Mouse (Mus musculus): ENCODE results near the gene Xylt1.

Xylt1 gene

GRCm38 (mm10) chr7:117484589-117484988, 103.8 kb downstream of the Xylt1 start:
- no peak for DNase-seq

- no peak for DNase-seq
Measured at GRCm38 (mm10) chr7:117484989-117485536, 104.3 kb downstream of the Xylt1 start.

GRCm38 (mm10) chr7:117486425-117487172, 105.8 kb downstream of the Xylt1 start:
- DNase-seq = no peak

- no peak for DNase-seq
Measured at GRCm38 (mm10) chr7:117487173-117487490, 106.4 kb downstream of the Xylt1 start.

DNA sequence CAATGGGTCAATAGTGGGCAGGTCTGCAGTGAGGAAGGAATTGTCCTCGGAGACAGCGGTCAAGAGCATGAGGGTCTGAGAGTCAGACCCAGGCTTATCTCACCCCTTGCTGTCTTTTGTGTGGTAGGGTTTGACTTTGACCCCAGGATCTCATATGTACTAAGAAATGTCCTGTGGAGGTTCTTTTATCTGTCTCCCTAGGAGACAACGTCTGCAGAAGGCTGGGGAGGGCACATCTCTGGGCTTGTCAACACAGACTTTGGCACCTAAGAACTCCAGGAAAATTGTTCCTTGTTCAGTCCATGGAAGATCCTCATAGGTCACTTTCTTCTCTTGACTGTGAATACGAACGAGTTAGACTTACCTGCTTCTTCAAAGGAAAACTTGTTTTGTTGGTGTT, 109.2 kb downstream of the Xylt1 start:
- DNase-seq = no peak

DNA sequence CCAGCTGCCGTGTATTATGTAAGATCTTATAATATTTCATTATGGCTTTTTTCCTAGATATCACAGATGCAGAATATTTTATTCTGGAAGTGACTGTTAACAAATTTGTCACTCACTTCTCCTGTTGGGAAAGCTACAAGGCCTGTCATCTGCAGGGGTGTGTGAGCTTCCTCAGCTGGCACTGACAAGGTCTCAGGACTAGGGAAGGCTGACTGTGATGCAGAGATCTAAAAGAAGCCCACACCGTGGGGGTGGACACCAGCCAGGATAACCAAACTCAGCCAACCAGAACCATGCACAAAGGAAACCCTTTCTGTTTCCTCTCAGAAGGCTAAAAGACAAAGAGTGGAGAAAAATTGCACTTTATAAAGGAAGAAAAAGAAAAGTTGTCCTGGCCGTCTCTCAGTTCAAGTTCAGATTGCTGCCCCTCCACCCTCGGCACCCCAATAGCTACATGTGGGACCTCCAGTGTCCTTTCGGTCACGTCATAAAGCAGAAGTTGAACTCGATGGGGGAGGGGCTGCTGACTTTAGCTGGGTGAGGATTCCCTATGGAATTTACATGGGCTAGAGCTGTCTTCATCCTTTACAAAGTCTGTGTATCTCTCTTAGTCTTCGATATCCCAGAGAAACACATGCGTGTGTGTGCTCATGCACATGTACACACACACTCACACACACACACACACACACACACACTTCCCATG, 109.9 kb downstream of the Xylt1 start:
- no peak for DNase-seq

DNA sequence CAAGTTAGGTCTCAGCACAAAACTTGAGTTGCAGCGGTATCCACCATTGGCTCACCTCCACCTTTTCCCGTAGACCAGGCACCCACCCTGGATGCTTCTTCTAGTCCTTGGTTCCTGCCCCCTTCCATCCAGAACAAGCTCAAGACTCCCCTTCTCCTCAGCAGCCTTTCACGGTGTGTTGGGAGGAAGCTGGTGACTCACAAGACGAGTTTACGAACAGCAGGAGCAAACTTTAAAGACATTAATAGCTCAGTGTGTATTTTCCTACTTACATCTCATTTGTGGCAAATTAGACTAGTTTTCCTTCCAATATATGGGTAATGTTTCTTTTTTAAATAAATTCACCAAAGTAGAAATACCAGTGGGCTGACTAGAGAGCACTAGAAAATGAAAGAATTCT, 110.7 kb downstream of the Xylt1 start:
- DNase-seq = no peak

GRCm38 (mm10) chr7:117494210-117494609, 113.4 kb downstream of the Xylt1 start:
- peak; percentile 65 for DNase-seq

GRCm38 (mm10) chr7:117494618-117495310, 114.0 kb downstream of the Xylt1 start:
- DNase-seq = peak; percentile 64

DNA sequence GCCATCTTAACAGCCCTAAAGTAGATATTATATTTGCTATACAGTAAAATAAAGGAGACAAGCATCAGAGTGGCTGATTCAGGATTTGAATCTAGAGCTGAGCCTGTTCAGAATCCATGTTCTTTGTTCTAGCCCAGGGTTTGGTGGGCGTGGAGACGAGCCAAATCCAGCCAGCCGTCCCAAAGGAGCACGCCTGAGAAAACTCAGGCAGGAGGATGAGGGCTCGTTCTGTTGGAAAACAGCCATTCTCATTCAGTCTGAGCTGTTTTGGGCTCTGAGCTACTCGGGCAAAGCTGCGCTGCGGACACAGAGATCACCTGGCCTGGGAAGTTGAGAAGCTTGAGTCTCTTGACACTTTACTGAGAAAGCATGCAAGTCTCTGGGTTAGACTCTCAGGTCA, 115.0 kb downstream of the Xylt1 start:
- no peak for DNase-seq

DNA sequence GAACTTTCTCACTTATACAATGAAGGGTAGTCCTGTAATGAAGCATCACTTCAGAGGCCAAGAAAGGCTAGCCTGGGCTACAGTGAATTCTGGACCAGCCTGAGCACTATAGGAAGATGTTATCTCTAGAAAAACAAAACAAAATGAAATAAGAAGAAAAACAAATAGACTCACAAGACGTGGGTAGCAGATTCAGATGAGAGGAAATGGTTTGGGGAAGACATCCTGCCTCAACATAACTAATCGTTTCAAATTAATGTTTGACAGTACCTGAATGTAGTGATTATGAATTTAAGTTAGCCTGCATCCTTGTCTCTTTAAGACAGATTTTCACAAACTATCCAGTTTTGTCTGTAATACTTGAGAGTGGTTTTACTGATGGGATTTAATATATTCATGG, 117.4 kb downstream of the Xylt1 start:
- DNase-seq = no peak

- no peak for DNase-seq
Measured at GRCm38 (mm10) chr7:117501355-117502181, 120.8 kb downstream of the Xylt1 start.

GRCm38 (mm10) chr7:117502415-117502814, 121.6 kb downstream of the Xylt1 start:
- DNase-seq = no peak

- DNase-seq = no peak
Measured at GRCm38 (mm10) chr7:117503714-117504113, 122.9 kb downstream of the Xylt1 start.

DNA sequence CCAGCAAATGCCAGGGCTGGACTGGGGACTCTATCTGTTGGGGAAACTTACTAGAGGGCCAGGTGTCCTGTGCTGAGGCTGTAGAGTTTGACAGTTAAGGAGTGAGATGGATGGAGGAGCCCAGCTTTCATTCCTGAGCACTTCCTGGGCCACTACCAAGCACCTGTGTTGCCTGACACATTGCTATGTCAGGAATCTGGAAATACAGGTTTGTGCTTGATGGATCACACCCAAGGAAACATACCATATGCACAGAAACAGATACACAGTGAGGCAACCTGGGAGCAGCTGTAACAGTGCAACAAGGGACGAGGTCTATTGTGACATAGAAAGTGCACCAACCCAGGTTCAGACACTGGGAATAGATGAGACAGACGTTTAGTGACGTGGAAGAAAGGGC, 125.0 kb downstream of the Xylt1 start:
- no peak for DNase-seq

DNA sequence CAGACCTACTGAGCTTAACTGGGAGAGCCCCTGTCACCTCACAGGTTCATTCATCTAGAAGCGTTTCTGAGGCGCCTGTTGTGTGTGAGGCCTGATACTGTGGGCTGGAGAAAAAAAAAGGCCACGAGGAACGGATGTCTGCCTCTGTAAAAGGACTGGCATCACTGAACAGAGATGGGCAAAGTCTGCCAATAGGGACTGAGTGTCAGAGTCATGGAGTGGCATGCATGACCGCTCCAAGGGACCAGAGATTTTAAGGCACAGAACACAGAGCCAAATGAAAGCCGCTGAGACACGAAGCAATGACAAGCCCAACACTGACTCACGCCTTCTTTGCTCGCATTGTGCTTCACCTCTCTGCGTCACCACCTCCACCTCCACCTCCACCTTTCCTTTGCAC, 126.6 kb downstream of the Xylt1 start:
- DNase-seq = no peak

DNA sequence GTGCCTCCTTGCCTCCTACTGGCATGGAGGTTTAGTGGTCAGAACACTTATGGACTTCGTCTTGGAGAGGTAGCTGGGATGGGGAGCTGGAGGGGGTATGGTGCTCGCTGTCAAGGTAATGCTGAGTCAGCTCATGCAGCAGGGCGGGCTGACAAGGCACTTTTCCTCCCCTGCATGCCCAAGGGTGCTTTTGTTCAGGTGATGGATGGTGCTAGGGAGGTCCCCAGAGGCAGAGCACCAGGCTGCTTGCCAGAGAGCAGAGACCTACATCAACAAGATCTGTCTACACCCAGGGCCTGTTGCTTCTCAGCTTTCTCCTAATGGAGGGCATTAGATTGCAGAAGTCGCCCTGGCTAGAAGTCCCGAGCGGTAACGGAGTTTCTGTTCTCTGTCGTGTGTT, 127.3 kb downstream of the Xylt1 start:
- DNase-seq = no peak

GRCm38 (mm10) chr7:117510113-117510512, 129.3 kb downstream of the Xylt1 start:
- DNase-seq = no peak

- no peak for DNase-seq
Measured at GRCm38 (mm10) chr7:117512301-117512700, 131.5 kb downstream of the Xylt1 start.

- DNase-seq = no peak
Measured at GRCm38 (mm10) chr7:117515794-117516193, 135.0 kb downstream of the Xylt1 start.

GRCm38 (mm10) chr7:117516896-117517295, 136.1 kb downstream of the Xylt1 start:
- DNase-seq = no peak

DNA sequence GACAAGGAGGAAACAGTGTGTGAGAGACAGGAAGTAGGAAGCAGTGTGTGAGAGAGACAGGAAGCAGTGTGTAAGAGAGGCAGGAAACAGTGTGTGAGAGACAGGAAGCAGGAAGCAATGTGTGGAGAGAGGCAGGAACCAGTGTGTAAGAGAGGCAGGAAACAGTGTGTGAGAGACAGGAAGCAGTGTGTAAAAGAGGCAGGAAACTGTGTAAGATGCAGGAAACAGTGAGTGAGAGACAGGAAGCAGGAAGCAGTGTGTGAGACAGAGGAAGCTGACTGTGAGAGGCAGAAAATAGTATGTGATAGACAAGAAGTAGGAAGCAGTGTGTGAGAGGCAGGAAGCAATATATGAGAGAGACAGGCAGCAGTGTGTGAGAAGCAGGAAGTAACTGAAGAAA, 140.6 kb downstream of the Xylt1 start:
- no peak for DNase-seq

DNA sequence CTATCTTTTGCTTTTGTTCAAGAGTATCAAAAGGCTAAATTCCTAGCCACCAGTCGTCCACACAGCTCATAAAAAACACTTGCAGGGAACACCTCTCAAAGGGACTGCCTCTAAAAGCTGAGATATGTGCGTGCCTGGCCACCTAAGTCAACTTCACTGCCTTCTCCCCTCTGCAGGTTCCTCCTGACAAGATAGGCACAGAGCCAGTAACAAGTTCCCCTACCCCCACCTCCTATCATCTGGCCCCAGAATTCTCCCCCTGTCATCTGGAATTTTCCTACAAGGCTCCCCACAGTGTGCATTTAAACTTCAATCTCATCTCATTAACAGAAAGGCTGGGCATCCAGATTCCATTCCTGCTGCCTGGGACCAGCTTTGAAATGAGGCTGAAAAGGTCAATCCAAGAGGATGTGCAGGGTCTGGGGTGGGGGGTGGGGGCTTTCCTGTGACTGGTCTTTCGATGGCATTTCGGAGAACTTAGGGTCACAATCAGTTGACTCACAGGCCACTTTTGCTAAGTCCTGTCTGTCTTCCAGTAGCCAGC, 141.4 kb downstream of the Xylt1 start:
- DNase-seq = no peak

All from lung, postnatal 10 days (tissue).